Mouse (Mus musculus) megakaryocyte, embryonic 14.5 days (primary cell): ENCODE measurements around the gene Zdhhc20. TPM values are rescaled to one million over a fixed set of nuclear protein-coding genes. Genes with fewer than 3 reads are reported as not detected.
A peak's percentile ranks its signal among the peaks of the same experiment; 100 is the strongest.
"Not testable (repeated sequence)": the region's sequence is repeated elsewhere in the genome, so short reads cannot be mapped to it uniquely, and the experiment has no call there.

Source experiments
- H3K27me3 ChIP-seq: replicated peaks from 2 replicates; pipeline ENCODE3; 2012; ENCODE audit warnings: inconsistent platforms
- H3K36me3 ChIP-seq: replicated peaks from 2 replicates; pipeline ENCODE3; 2012; ENCODE audit warnings: low read length, inconsistent platforms, mixed read lengths
- H3K4me1 ChIP-seq: 2 replicates; pipeline ENCODE4 v1.6.1; 2012; ENCODE audit warnings: inconsistent platforms
- H3K4me3 ChIP-seq: replicated peaks from 2 replicates; pipeline ENCODE3; 2012; ENCODE audit warnings: moderate library complexity, mild to moderate bottlenecking, inconsistent platforms
- H3K9me3 ChIP-seq: 2 replicates; pipeline ENCODE4 v1.6.1; 2012; ENCODE audit warnings: inconsistent platforms
- FLI1 ChIP-seq: IDR thresholded peaks from 2 replicates; pipeline ENCODE4 v1.6.1; 2012; ENCODE audit warnings: low read length, inconsistent platforms, mixed read lengths
- GATA1 ChIP-seq: IDR thresholded peaks from 3 replicates; pipeline ENCODE4 v1.6.1; 2012; ENCODE audit warnings: mixed read lengths, low read length, inconsistent platforms, borderline replicate concordance
- polyA plus RNA-seq: library from polyadenylated mRNA; stranded (reverse); fragments of >175 nt; gene quantifications from 2 replicates; pipeline ENCODE4 v1.2.3, GENCODE M21; 2012; ENCODE audit warnings: low replicate concordance; ENCODE audit not compliant: insufficient read depth

The Zdhhc20 gene
- polyA plus RNA-seq = 0.58 TPM in 1 of 2 replicates, not detected in the other

GRCm38 (mm10) chr14:57890011-57890842 lies at the start of gene Zdhhc20:
Gene Zdhhc20, minus strand, starts transcription at chr14:57890276.
- Histone ChIP-seq H3K9me3 (peaks cover 5% of the 10 kb centered on the region), H3K27me3 (no peaks in the 10 kb centered on the region), H3K4me1 (peaks cover 44% of the 10 kb centered on the region), H3K4me3 (peak within 1 kb of the TSS; percentile 100), H3K36me3 (peaks cover 5% of the 10 kb centered on the region)
- TF ChIP-seq FLI1 (no peak), GATA1 (no peak)

- H3K36me3 ChIP-seq = peaks cover 78% of the 10 kb centered on the region
- no peaks in the 10 kb centered on the region for H3K27me3 ChIP-seq
- H3K9me3 ChIP-seq = no peaks in the 10 kb centered on the region
- H3K4me1 ChIP-seq = peaks cover 59% of the 10 kb centered on the region
- peak overlapping the region; percentile 50 for H3K4me3 ChIP-seq
- no peak for TF ChIP-seq GATA1
- no peak for TF ChIP-seq FLI1
These were observed 47.2 kb upstream of the Zdhhc20 start for GRCm38 (mm10) chr14:57937297-57937696.

GRCm38 (mm10) chr14:57934666-57935065 lies 44.6 kb upstream of the Zdhhc20 start:
- Histone ChIP-seq H3K9me3 (no peaks in the 10 kb centered on the region), H3K4me1 (peaks cover 69% of the 10 kb centered on the region), H3K36me3 (peaks cover 72% of the 10 kb centered on the region), H3K27me3 (no peaks in the 10 kb centered on the region), H3K4me3 (no peak overlapping the region)
- TF ChIP-seq GATA1 (no peak), FLI1 (no peak)

GRCm38 (mm10) chr14:57933608-57934007 lies 43.5 kb upstream of the Zdhhc20 start:
- TF ChIP-seq FLI1 = no peak
- TF ChIP-seq GATA1 = no peak
- Histone ChIP-seq H3K36me3 (peaks cover 74% of the 10 kb centered on the region), H3K4me3 (no peak overlapping the region), H3K4me1 (peaks cover 72% of the 10 kb centered on the region), H3K9me3 (no peaks in the 10 kb centered on the region), H3K27me3 (no peaks in the 10 kb centered on the region)

- H3K9me3 ChIP-seq = no peaks in the 10 kb centered on the region
- TF ChIP-seq GATA1 (peak; percentile 88; the same call in 1 of the 3 replicates), FLI1 (no peak)
- peaks cover 68% of the 10 kb centered on the region for H3K4me1 ChIP-seq
- peaks cover 70% of the 10 kb centered on the region for H3K36me3 ChIP-seq
- no peaks in the 10 kb centered on the region for H3K27me3 ChIP-seq
- peak overlapping the region; percentile 77 for H3K4me3 ChIP-seq
These were observed 42.9 kb upstream of the Zdhhc20 start for GRCm38 (mm10) chr14:57932881-57933443.

GRCm38 (mm10) chr14:57921428-57922131 lies 31.5 kb upstream of the Zdhhc20 start:
- peaks cover 9% of the 10 kb centered on the region for H3K9me3 ChIP-seq
- H3K4me3 ChIP-seq = no peak overlapping the region
- peaks cover 93% of the 10 kb centered on the region for H3K36me3 ChIP-seq
- H3K4me1 ChIP-seq = peaks cover 25% of the 10 kb centered on the region; the same call in 1 of the 2 replicates
- no peaks in the 10 kb centered on the region for H3K27me3 ChIP-seq
- no peak for TF ChIP-seq GATA1
- TF ChIP-seq FLI1 = no peak

- TF ChIP-seq GATA1 (no peak), FLI1 (no peak)
These were observed 30.7 kb upstream of the Zdhhc20 start for GRCm38 (mm10) chr14:57920568-57921310.

GRCm38 (mm10) chr14:57919148-57919875 lies 29.2 kb upstream of the Zdhhc20 start:
- Histone ChIP-seq H3K36me3 (peaks cover 91% of the 10 kb centered on the region), H3K4me3 (no peak overlapping the region), H3K4me1 (peaks cover 23% of the 10 kb centered on the region; the same call in 1 of the 2 replicates), H3K9me3 (peaks cover 9% of the 10 kb centered on the region), H3K27me3 (no peaks in the 10 kb centered on the region)
- TF ChIP-seq FLI1 (no peak), GATA1 (no peak)

More at GRCm38 (mm10) chr14:57920568-57921310, 30.7 kb upstream of the Zdhhc20 start:
- Histone ChIP-seq H3K36me3 (peaks cover 93% of the 10 kb centered on the region), H3K27me3 (no peaks in the 10 kb centered on the region), H3K9me3 (peaks cover 9% of the 10 kb centered on the region), H3K4me1 (peaks cover 23% of the 10 kb centered on the region; the same call in 1 of the 2 replicates), H3K4me3 (no peak overlapping the region)

- Histone ChIP-seq H3K9me3 (no peaks in the 10 kb centered on the region), H3K27me3 (no peaks in the 10 kb centered on the region), H3K36me3 (peaks cover 53% of the 10 kb centered on the region), H3K4me1 (peaks cover 18% of the 10 kb centered on the region), H3K4me3 (no peak overlapping the region)
- TF ChIP-seq GATA1 (no peak), FLI1 (no peak)
These were observed 25.3 kb upstream of the Zdhhc20 start for GRCm38 (mm10) chr14:57915341-57915740.

GRCm38 (mm10) chr14:57912211-57913007 lies 22.3 kb upstream of the Zdhhc20 start:
- H3K9me3 ChIP-seq, H3K27me3 ChIP-seq: not testable (repeated sequence)
- Histone ChIP-seq H3K4me3 (peak overlapping the region; percentile 38), H3K36me3 (peaks cover 28% of the 10 kb centered on the region), H3K4me1 (peaks cover 46% of the 10 kb centered on the region)

GRCm38 (mm10) chr14:57911787-57912186 lies 21.7 kb upstream of the Zdhhc20 start:
- peaks cover 21% of the 10 kb centered on the region for H3K36me3 ChIP-seq

More at GRCm38 (mm10) chr14:57911787-57912186, 21.7 kb upstream of the Zdhhc20 start:
- Histone ChIP-seq H3K4me1 (peaks cover 46% of the 10 kb centered on the region), H3K4me3 (peak overlapping the region; percentile 68)
- H3K27me3 ChIP-seq, H3K9me3 ChIP-seq: not testable (repeated sequence)
